Mouse (Mus musculus): ENCODE measurements at regions not wholly inside any gene's neighbourhood (a gene's known extent, or its start where the extent isn't known, plus 50 kb on each side); places are given as distances from the start of the nearest gene placed in this dataset.
"Not testable (repeated sequence)": the region's sequence is repeated elsewhere in the genome, so short reads cannot be mapped to it uniquely, and the experiment has no call there.

GRCm38 (mm10) chr11:22420003-22420723 is 78.1 kb upstream of the Ehbp1 start:
- ATAC-seq (replicated peaks in 1 of 2; ENCODE audit: insufficient read depth in 1 of 2, low FRiP score in 2 of 2, low TSS enrichment in 1 of 2, low read depth in 1 of 2, poor library complexity in 2 of 2, severe bottlenecking in 2 of 2) = no peak

GRCm38 (mm10) chr11:22421762-22422161 is 79.7 kb upstream of the Ehbp1 start:
- ATAC-seq (replicated peaks in 1 of 2; ENCODE audit: insufficient read depth in 1 of 2, low FRiP score in 2 of 2, low TSS enrichment in 1 of 2, low read depth in 1 of 2, poor library complexity in 2 of 2, severe bottlenecking in 2 of 2) = no peak

DNA sequence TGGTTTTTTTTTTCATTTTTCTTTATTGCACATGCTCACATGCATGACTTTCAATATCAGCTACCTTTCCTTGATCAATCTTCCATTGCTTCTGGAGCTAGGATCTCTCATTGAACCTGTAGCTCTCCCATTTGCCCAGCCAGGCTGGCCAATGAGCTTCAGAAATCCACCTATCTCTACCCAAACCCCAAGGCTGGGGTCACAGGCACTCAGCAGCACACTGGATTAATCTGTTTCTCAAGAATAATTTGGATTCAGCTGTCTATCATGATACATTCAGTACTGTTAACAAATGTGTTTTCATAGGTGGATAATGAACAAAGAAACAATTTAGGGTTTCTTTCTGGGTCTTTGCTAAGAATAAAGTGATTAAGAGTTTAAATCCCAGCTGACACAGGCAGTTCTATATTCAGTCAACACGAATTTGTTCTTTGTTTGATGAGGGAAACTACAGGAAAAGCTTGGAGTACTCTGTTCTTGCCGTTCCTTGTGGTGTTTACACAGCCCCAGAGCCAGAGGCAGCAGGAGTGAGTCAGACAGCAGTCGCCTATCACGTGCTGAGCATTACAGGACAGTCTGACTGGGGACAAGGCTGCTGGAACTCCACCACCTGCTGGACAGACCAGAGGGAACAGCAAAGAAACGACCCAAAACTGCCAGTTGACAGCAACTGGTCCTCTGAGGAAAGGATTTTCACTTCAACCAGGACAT is 74.6 kb upstream of the Tmem17 start:
- ATAC-seq (replicated peaks in 1 of 2; ENCODE audit: insufficient read depth in 1 of 2, low FRiP score in 2 of 2, low TSS enrichment in 1 of 2, low read depth in 1 of 2, poor library complexity in 2 of 2, severe bottlenecking in 2 of 2) = peak; percentile 71 to 84

- no peak for ATAC-seq (replicated peaks in 1 of 2; ENCODE audit: insufficient read depth in 1 of 2, low FRiP score in 2 of 2, low TSS enrichment in 1 of 2, low read depth in 1 of 2, poor library complexity in 2 of 2, severe bottlenecking in 2 of 2)
These were observed 74.1 kb upstream of the Tmem17 start for GRCm38 (mm10) chr11:22437851-22438215.

- no peak for ATAC-seq (replicated peaks in 1 of 2; ENCODE audit: insufficient read depth in 1 of 2, low FRiP score in 2 of 2, low TSS enrichment in 1 of 2, low read depth in 1 of 2, poor library complexity in 2 of 2, severe bottlenecking in 2 of 2)
These were observed 73.3 kb upstream of the Tmem17 start for GRCm38 (mm10) chr11:22438441-22439066.

DNA sequence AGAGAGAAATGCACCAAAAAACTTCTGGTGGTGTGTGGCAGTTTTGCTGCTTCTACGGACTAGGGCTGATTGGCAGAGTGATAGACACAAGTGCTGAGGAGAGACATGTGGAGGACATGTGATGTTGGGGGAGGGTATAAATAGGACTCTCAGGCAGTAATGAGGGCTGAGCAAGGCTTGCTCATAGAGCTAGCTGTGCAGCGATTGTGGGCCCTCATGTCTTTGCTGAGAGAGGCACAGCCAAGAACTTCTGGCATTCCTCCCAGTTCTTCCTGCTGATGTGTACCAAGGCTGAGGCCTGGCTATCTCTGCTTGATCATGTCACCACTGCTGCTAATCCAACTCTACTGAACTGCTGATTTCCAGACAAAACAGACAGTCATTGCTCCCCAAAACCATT is 71.4 kb upstream of the Tmem17 start:
- ATAC-seq (replicated peaks in 1 of 2; ENCODE audit: insufficient read depth in 1 of 2, low FRiP score in 2 of 2, low TSS enrichment in 1 of 2, low read depth in 1 of 2, poor library complexity in 2 of 2, severe bottlenecking in 2 of 2) = no peak

- ATAC-seq (replicated peaks in 1 of 2; ENCODE audit: insufficient read depth in 1 of 2, low FRiP score in 2 of 2, low TSS enrichment in 1 of 2, low read depth in 1 of 2, poor library complexity in 2 of 2, severe bottlenecking in 2 of 2) = no peak
These were observed 58.7 kb upstream of the Tmem17 start for GRCm38 (mm10) chr11:22453161-22453560.

- no peak for ATAC-seq (replicated peaks in 1 of 2; ENCODE audit: insufficient read depth in 1 of 2, low FRiP score in 2 of 2, low TSS enrichment in 1 of 2, low read depth in 1 of 2, poor library complexity in 2 of 2, severe bottlenecking in 2 of 2)
These were observed 55.6 kb upstream of the Tmem17 start for GRCm38 (mm10) chr11:22456286-22456685.

- ATAC-seq (replicated peaks in 1 of 2; ENCODE audit: insufficient read depth in 1 of 2, low FRiP score in 2 of 2, low TSS enrichment in 1 of 2, low read depth in 1 of 2, poor library complexity in 2 of 2, severe bottlenecking in 2 of 2) = no peak
These were observed 54.7 kb upstream of the Tmem17 start for GRCm38 (mm10) chr11:22457220-22457619.

DNA sequence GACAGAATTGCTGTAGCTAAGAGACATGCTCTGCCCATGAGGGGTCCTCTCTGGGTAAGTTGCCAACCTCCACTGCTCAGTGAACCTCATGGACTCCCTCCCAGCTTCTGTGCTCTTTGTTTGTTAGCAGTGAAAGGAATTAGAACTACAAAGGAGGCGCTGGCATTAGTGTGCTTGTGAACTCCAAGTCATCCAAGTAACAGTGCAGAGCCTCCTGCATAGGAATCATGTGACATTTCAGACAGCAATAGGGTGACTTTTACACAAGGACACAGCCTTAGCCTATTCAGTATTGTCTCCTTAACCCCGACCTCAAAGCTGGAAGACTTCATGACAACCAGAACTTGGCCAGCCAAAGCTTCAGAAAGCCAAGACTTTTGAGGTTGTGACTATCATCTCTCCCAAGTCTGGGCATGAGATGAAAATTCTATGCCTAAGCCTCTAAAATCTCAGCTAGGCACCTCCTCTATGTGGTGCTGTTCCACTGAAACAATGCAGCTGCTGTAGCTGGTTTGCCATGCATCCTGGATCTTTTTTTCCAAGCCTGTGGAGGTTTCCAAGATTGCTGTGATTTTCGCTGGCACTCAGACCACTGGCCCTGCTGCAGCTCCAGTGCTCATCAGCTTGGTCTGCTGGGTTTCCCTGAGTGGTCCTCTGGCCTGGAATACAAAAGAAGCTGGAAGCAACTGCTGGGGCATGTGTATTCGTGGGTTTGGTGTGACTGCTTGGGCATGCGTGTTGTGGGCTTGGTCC is 52.8 kb upstream of the Tmem17 start:
- ATAC-seq (replicated peaks in 1 of 2; ENCODE audit: insufficient read depth in 1 of 2, low FRiP score in 2 of 2, low TSS enrichment in 1 of 2, low read depth in 1 of 2, poor library complexity in 2 of 2, severe bottlenecking in 2 of 2) = no peak

DNA sequence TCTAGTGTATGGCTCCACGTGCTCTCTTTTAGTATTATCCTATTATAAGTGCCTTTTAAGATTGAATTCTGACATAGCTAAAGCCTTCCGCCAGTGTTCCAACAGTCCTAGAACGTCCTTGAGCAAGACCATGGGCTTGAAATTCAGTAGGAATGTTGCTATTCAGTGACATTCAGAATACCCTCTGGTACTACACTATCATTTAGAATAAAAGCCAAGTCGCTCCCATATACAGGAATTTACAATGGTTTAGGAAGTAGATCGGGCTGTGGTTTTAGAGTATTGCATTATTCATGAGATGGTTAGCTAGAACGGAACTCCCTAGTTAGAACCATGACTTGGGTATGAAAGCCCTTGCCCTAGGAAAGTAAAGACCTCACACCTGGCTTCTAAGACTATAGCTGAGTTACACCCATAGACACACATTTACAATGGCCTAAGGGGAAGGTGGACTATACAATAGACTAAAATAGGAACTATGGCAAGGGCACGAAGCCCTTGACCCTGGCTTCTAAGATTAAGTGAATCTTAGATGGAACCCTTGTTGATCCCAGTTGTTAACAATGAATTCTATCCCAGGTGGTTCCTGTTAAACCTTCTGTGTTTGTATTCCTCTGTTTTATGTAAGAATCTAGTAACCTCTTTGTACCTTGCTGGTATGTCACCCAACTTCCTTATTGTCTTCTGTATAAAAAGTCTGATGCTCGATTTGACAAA is 50.7 kb upstream of the Tmem17 start:
- ATAC-seq (replicated peaks in 1 of 2; ENCODE audit: insufficient read depth in 1 of 2, low FRiP score in 2 of 2, low TSS enrichment in 1 of 2, low read depth in 1 of 2, poor library complexity in 2 of 2, severe bottlenecking in 2 of 2) = not testable (repeated sequence)

Data from hematopoietic stem cell, adult 5-6 weeks (primary cell).